Mouse (Mus musculus) CH12.LX (cell line): Measurements from ENCODE around the gene Pdss2. TPM values are rescaled to one million over a fixed set of nuclear protein-coding genes. Genes with fewer than 3 reads are reported as not detected.
A peak's percentile ranks its signal among the peaks of the same experiment; 100 is the strongest.

Experiments
- DNase-seq: peaks from one replicate; pipeline ENCODE4 v3.0.0-alpha.2; 2013; ENCODE audit errors: extremely low read depth
- H3K27ac ChIP-seq: 2 replicates; pipeline ENCODE4 v1.5.1; 2012; ENCODE audit warnings: low read depth, mild to moderate bottlenecking, control low read depth, moderate library complexity; ENCODE audit not compliant: insufficient read depth
- H3K27me3 ChIP-seq: replicated peaks from 2 replicates; pipeline ENCODE3; 2012; ENCODE audit warnings: inconsistent platforms
- H3K36me3 ChIP-seq, 2 experiments: replicated peaks in 1 of 2; 2 replicates each; pipeline versions ENCODE3 to v1.6.1; 2012; ENCODE audit warnings: inconsistent platforms in 1 of 2, low read length in 1 of 2, mild to moderate bottlenecking in 1 of 2, mixed read lengths in 1 of 2, moderate library complexity in 1 of 2; ENCODE audit not compliant: control insufficient read depth in 1 of 2, insufficient read depth in 1 of 2
- H3K4me1 ChIP-seq, 2 experiments: 2 replicates each; pipeline ENCODE4 v1.6.1; 2012; ENCODE audit warnings: inconsistent platforms in 1 of 2, moderate library complexity in 1 of 2; ENCODE audit not compliant: insufficient read depth in 2 of 2, control insufficient read depth in 1 of 2
- H3K4me2 ChIP-seq: 2 replicates; pipeline ENCODE4 v1.6.1; 2012; ENCODE audit warnings: low read depth, mild to moderate bottlenecking, control low read depth; ENCODE audit not compliant: poor library complexity, insufficient read depth, severe bottlenecking
- H3K4me3 ChIP-seq, 3 experiments: fragments of 150-350 bp in 1 of 3; sonication (generic) in 1 of 3; replicated peaks in 1 of 3; 2 replicates each; pipeline versions ENCODE3 to v1.5.1; 2011 to 2012; ENCODE audit warnings: low read depth in 2 of 3, low read length in 2 of 3, mild to moderate bottlenecking in 2 of 3, moderate library complexity in 2 of 3, control low read depth in 1 of 3, improper control_type of control experiment in 1 of 3, inconsistent platforms in 1 of 3, mixed read lengths in 1 of 3; ENCODE audit not compliant: poor library complexity in 1 of 3
- H3K79me2 ChIP-seq: replicated peaks from 2 replicates; pipeline ENCODE4 v1.6.1; 2012; ENCODE audit warnings: mild to moderate bottlenecking, moderate library complexity; ENCODE audit not compliant: control insufficient read depth, poor library complexity, insufficient read depth, severe bottlenecking; ENCODE audit errors: extremely low read depth
- H3K9ac ChIP-seq: 2 replicates; pipeline ENCODE4 v1.6.1; 2012; ENCODE audit warnings: low read depth, mild to moderate bottlenecking, control low read depth, moderate library complexity; ENCODE audit not compliant: insufficient read depth
- H3K9me3 ChIP-seq: replicated peaks from 2 replicates; pipeline ENCODE3; 2012; ENCODE audit warnings: low read length, inconsistent platforms, mixed read lengths
- BHLHE40 ChIP-seq: IDR thresholded peaks from 2 replicates; pipeline ENCODE4 v1.6.1; 2011; ENCODE audit warnings: mild to moderate bottlenecking, low read depth, low read length, improper control_type of control experiment
- CHD2 ChIP-seq: IDR thresholded peaks from 2 replicates; pipeline ENCODE4 v1.6.1; 2011; ENCODE audit warnings: low read length, improper control_type of control experiment
- ETS1 ChIP-seq: conservative IDR thresholded peaks from 2 replicates; pipeline ENCODE4 v1.6.1; 2012; ENCODE audit warnings: low read depth, mild to moderate bottlenecking, inconsistent platforms, low read length, improper control_type of control experiment, moderate library complexity
- GABPA ChIP-seq: IDR thresholded peaks from 2 replicates; pipeline ENCODE4 v1.6.1; 2012; ENCODE audit warnings: low read depth, low read length, improper control_type of control experiment, inconsistent platforms; ENCODE audit not compliant: insufficient replicate concordance
- HCFC1 ChIP-seq: IDR thresholded peaks from 2 replicates; pipeline ENCODE4 v1.6.1; 2012; ENCODE audit warnings: low read depth, mild to moderate bottlenecking, inconsistent platforms, low read length, improper control_type of control experiment
- IRF4 ChIP-seq: IDR thresholded peaks from 2 replicates; pipeline ENCODE4 v1.6.1; 2014; ENCODE audit warnings: low read depth, mild to moderate bottlenecking, inconsistent platforms, low read length, improper control_type of control experiment
- MEF2A ChIP-seq: IDR thresholded peaks from 2 replicates; pipeline ENCODE4 v1.6.1; 2014; ENCODE audit warnings: low read depth, mild to moderate bottlenecking, inconsistent platforms, low read length, improper control_type of control experiment, borderline replicate concordance
- MXI1 ChIP-seq: IDR thresholded peaks from 2 replicates; pipeline ENCODE4 v1.6.1; 2011; ENCODE audit warnings: mild to moderate bottlenecking, low read depth, low read length, improper control_type of control experiment
- MYC ChIP-seq: IDR thresholded peaks from 2 replicates; pipeline ENCODE4 v1.6.1; 2011; ENCODE audit warnings: low read depth, mild to moderate bottlenecking, improper control_type of control experiment, low read length
- PAX5 ChIP-seq: IDR thresholded peaks from 2 replicates; pipeline ENCODE4 v1.6.1; 2012; ENCODE audit warnings: low read length, inconsistent platforms, mixed read lengths
- POLR2A ChIP-seq: IDR thresholded peaks from 2 replicates; pipeline ENCODE4 v1.6.1; 2011; ENCODE audit warnings: low read depth, mild to moderate bottlenecking, improper control_type of control experiment, low read length
- POLR2AphosphoS2 ChIP-seq: IDR thresholded peaks from 2 replicates; pipeline ENCODE4 v1.6.1; 2011; ENCODE audit warnings: low read depth, low read length, improper control_type of control experiment
- RAD21 ChIP-seq: IDR thresholded peaks from 2 replicates; pipeline ENCODE4 v1.6.1; 2011; ENCODE audit warnings: low read depth, mild to moderate bottlenecking, low read length, improper control_type of control experiment, moderate library complexity
- TCF12 ChIP-seq: IDR thresholded peaks from 2 replicates; pipeline ENCODE4 v1.6.1; 2014; ENCODE audit warnings: low read depth, mild to moderate bottlenecking, inconsistent platforms, low read length, improper control_type of control experiment
- UBTF ChIP-seq: IDR thresholded peaks from 2 replicates; pipeline ENCODE4 v1.6.1; 2012; ENCODE audit warnings: low read depth, mild to moderate bottlenecking, inconsistent platforms, low read length, improper control_type of control experiment, moderate library complexity
- USF2 ChIP-seq: conservative IDR thresholded peaks from 2 replicates; pipeline ENCODE4 v1.6.1; 2011; ENCODE audit warnings: low read depth, low read length, improper control_type of control experiment
- ZNF384 ChIP-seq: IDR thresholded peaks from 2 replicates; pipeline ENCODE4 v1.6.1; 2012; ENCODE audit warnings: low read depth, low read length, improper control_type of control experiment, inconsistent platforms
- dilution Hi-C: fragments of 300-500 bp; cut with MboI; formaldehyde crosslinking; loops from 2 replicates; pipeline ENCODE4 v1.14.3; 2020; ENCODE audit warnings: low sequenced_read_pairs; ENCODE audit not compliant: extremely low pct_unique_long_range_greater_than_20kb, extremely low pct_ligation_motif_present
- in situ Hi-C: fragments of 300-500 bp; cut with MboI; formaldehyde crosslinking; loops from 3 replicates; pipeline ENCODE4 v1.14.3; 2019; ENCODE audit warnings: low sequenced_read_pairs, low pct_ligation_motif_present, low pct_unique_long_range_greater_than_20kb, mixed read lengths
- polyA plus RNA-seq: library from polyadenylated mRNA; unstranded; fragments of >175 nt; gene quantifications from 2 replicates; pipeline ENCODE4 v1.2.1, GENCODE M21; 2012; ENCODE audit warnings: low read depth; ENCODE audit not compliant: insufficient read length
- total RNA-seq, 2 experiments: library from RNA; depleted of rRNA; stranded (reverse); fragments of 300-350 nt in 1 of 2; fragments of >200 nt in 1 of 2; gene quantifications; 2 replicates each; pipeline ENCODE4 v1.2.3; 2012 to 2014

The Pdss2 gene
- total and polyA plus RNA-seq, 3 experiments, result 11.1 to 17.9 (median 14.3) TPM

DNA sequence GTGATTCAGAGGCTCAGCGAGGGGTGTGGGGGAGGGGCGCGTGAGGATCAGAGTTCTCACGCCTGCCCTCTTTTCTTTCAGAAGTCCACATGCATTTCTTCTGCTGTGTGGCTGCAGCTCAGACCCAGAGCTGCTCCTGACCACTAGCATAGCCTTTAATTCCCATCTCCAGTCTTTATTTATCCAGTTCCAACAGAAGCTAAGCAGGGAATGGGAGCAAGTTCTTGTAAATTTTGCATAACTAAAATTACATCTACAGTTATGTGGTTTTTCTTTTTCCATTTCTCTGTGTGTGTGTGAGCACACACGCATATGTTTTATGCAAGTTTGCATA is 231.3 kb downstream of the Pdss2 start:
- peak overlapping the region; percentile 26; the same call in 1 of the 2 replicates for H3K9ac ChIP-seq
- H3K4me2 ChIP-seq, result peak overlapping the region; percentile 97
- in situ Hi-C loops, result no loop called here
- H3K9me3 ChIP-seq, result peaks cover 7% of the 10 kb centered on the region
- peaks cover 0 to 21% of the 10 kb centered on the region in 2 experiments; a peak in 2 of 4 replicates for H3K4me1 ChIP-seq
- TF ChIP-seq RAD21 (no peak), HCFC1 (0 out of 2 replicates have a peak, but pooled peaks have one; percentile 3), BHLHE40 (0 out of 2 replicates have a peak, but pooled peaks have one; percentile 3), CHD2 (peak; percentile 46; the same call in 1 of the 2 replicates)
- peak overlapping the region in 2 of 3 experiments; percentile 39 to 61 for H3K4me3 ChIP-seq
- H3K27ac ChIP-seq, result no peak overlapping the region
- DNase-seq, result no peak
- H3K36me3 ChIP-seq, result no peaks in the 10 kb centered on the region
- dilution Hi-C loops, result no loop called here
- H3K27me3 ChIP-seq, result peaks cover 2% of the 10 kb centered on the region
- no peaks in the 10 kb centered on the region for H3K79me2 ChIP-seq

DNA sequence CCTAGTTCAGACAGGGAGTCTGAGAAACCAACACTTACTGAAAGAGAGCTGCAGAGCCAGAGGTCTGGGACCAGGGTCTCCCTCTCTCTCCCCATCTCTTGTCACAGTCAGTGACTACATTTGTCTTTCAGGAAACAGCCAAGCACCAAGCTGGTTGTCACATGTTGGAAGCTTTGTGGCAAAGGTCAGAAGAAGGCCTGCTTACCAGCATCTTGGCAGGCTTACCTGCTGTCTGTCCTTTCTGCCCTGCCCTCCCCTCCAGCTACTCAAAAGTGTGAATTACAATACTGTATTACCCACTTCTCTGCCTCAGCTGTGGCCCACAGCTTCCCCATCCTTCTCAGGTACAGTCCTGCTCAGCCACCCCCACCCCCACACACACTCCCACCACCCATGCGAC is 232.9 kb downstream of the Pdss2 start:
- dilution Hi-C loops, result no loop called here
- no peak overlapping the region for H3K9ac ChIP-seq
- H3K9me3 ChIP-seq, result peaks cover 8% of the 10 kb centered on the region
- H3K36me3 ChIP-seq, result no peaks in the 10 kb centered on the region
- in situ Hi-C loops, result no loop called here
- TF ChIP-seq MEF2A (no peak), MXI1 (no peak), TCF12 (no peak), POLR2A (no peak), IRF4 (no peak), RAD21 (no peak), POLR2AphosphoS2 (no peak)
- no peak overlapping the region for H3K4me2 ChIP-seq
- no peak for DNase-seq
- H3K27ac ChIP-seq, result no peak overlapping the region
- H3K27me3 ChIP-seq, result peaks cover 2% of the 10 kb centered on the region
- peaks cover 0 to 21% of the 10 kb centered on the region in 2 experiments; a peak in 2 of 4 replicates for H3K4me1 ChIP-seq
- H3K79me2 ChIP-seq, result no peaks in the 10 kb centered on the region
- H3K4me3 ChIP-seq, result no peak overlapping the region

GRCm38 (mm10) chr10:43454671-43455070 is 233.4 kb downstream of the Pdss2 start:
- H3K36me3 ChIP-seq, result no peaks in the 10 kb centered on the region
- H3K4me2 ChIP-seq, result no peak overlapping the region
- peaks cover 7% of the 10 kb centered on the region for H3K9me3 ChIP-seq
- H3K27ac ChIP-seq, result no peak overlapping the region
- H3K4me3 ChIP-seq, result no peak overlapping the region
- no peak for TF ChIP-seq PAX5
- no peak for TF ChIP-seq MYC
- TF ChIP-seq USF2, result no peak
- TF ChIP-seq MEF2A, result no peak
- no peak for TF ChIP-seq TCF12
- TF ChIP-seq POLR2AphosphoS2, result no peak
- TF ChIP-seq CHD2, result no peak
- TF ChIP-seq ZNF384, result no peak
- TF ChIP-seq UBTF, result no peak
- TF ChIP-seq GABPA, result no peak
- no peak for TF ChIP-seq ETS1
- TF ChIP-seq HCFC1, result no peak
- dilution Hi-C loops, result no loop called here
- no peak overlapping the region for H3K9ac ChIP-seq
- DNase-seq, result no peak
- H3K4me1 ChIP-seq, result peaks cover 0 to 21% of the 10 kb centered on the region in 2 experiments; a peak in 2 of 4 replicates
- no peaks in the 10 kb centered on the region for H3K79me2 ChIP-seq
- peaks cover 2% of the 10 kb centered on the region for H3K27me3 ChIP-seq
- in situ Hi-C loops, result no loop called here
